Mouse (Mus musculus) thymus, adult 2 months (tissue): Measurements from ENCODE around the gene Trp53bp1. TPM values are rescaled to one million over a fixed set of nuclear protein-coding genes. Genes with fewer than 3 reads are reported as not detected.

Experiments
- DNase-seq: peaks from one replicate; pipeline ENCODE4 v3.0.0; 2021
- H3K27ac ChIP-seq: fragments of 200-500 bp; 2 replicates; pipeline ENCODE4 v1.5.1; 2012; ENCODE audit warnings: low read length, control low read depth; ENCODE audit not compliant: control insufficient read depth, insufficient read depth
- H3K27me3 ChIP-seq: fragments of 200-500 bp; 2 replicates; pipeline ENCODE4 v1.6.1; 2012; ENCODE audit warnings: mild to moderate bottlenecking, low read length, moderate library complexity, mixed read lengths; ENCODE audit not compliant: control insufficient read depth, insufficient read depth
- H3K36me3 ChIP-seq: fragments of 200-500 bp; 2 replicates; pipeline ENCODE4 v1.6.1; 2012; ENCODE audit warnings: mild to moderate bottlenecking, low read length, moderate library complexity; ENCODE audit not compliant: control insufficient read depth, insufficient read depth
- H3K4me1 ChIP-seq: fragments of 200-500 bp; replicated peaks from 2 replicates; pipeline ENCODE4 v1.6.1; 2012; ENCODE audit warnings: low read length; ENCODE audit not compliant: control insufficient read depth, insufficient read depth
- H3K4me3 ChIP-seq: fragments of 200-500 bp; 2 replicates; pipeline ENCODE4 v1.5.1; 2012; ENCODE audit warnings: mild to moderate bottlenecking, low read length, control low read depth, moderate library complexity; ENCODE audit not compliant: control insufficient read depth, insufficient read depth
- CTCF ChIP-seq: fragments of 200-500 bp; IDR thresholded peaks from 2 replicates; pipeline ENCODE4 v1.5.1; 2012; ENCODE audit warnings: mild to moderate bottlenecking, control low read depth, low read length, moderate library complexity, borderline replicate concordance; ENCODE audit not compliant: control insufficient read depth, poor library complexity, insufficient read depth; ENCODE audit errors: extremely low read depth
- POLR2A ChIP-seq: fragments of 200-500 bp; IDR thresholded peaks from 2 replicates; pipeline ENCODE4 v1.6.1; 2012; ENCODE audit warnings: mild to moderate bottlenecking, low read length, control low read depth, moderate library complexity; ENCODE audit not compliant: control insufficient read depth, poor library complexity, insufficient read depth; ENCODE audit errors: extremely low read depth
- WGBS: fragments of 180-500 bp; shearing (Covaris S2); methylation state at CpG from one replicate; pipeline ENCODE4 v1.1.7; 2018; 5-methylcytosine and 5-hydroxymethylcytosine counted together
- polyA plus RNA-seq: library from polyadenylated mRNA; depleted of rRNA; stranded (reverse); fragments of >200 nt; gene quantifications from 2 replicates; pipeline ENCODE4 v1.2.3, GENCODE M21; 2012

The Trp53bp1 gene
- polyA plus RNA-seq, 1 experiment = 39.5 TPM

DNA sequence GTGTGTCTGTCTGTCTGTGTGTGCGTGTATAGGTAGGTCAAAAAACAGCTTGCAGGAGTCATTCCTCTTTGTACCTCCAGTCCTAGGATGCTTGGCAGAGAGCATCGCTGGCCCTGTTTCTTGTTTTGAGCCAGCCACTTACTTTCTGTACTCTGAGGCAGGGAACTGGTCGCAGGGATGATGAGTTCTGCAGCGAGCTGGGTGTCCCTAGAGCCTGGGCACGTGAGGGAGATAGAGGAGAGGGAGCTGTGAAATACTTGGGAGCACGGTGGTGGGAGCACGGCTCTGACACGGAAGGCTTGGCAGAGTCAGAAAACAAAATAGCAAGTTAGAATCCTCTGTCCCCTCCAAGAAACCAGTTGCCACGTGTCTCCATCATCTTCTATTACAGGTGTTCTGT is 26.5 kb upstream of the Trp53bp1 start:
- TF ChIP-seq POLR2A (no peak), CTCF (no peak)
- DNase-seq = no peak
- no peaks in the 10 kb centered on the region for H3K36me3 ChIP-seq

DNA sequence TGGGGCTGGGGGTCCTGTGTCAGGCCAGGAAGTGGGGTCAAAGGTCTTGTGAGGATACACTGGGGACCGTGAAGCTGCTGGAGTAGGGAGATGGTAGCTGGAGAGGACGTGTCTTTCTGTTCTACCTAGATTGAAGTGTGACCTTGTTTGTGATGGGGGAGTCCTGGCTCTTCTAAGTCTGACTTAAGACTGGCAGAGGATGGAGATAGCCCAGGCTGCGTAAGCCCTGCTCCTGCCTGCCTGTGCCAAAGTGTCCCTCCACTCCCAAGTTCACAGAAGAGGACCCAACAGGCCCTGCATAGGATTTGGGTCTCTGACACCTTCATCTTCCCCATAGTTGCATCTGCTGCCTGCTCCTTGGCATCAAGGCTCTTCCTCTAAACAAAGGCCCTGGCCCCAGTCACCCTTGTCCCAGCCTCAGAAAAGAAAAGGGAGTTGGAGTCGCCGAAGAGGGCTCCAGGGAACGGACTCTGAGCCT is 25.6 kb upstream of the Trp53bp1 start:
- Histone ChIP-seq H3K36me3 (no peaks in the 10 kb centered on the region), H3K27me3 (peaks cover 22% of the 10 kb centered on the region), H3K4me3 (no peak overlapping the region), H3K27ac (no peak overlapping the region), H3K4me1 (peaks cover 27% of the 10 kb centered on the region)
- WGBS = 40% methylated on average over 6 of the region's 6 CpGs
- no peak for DNase-seq
- no peak for TF ChIP-seq CTCF
- TF ChIP-seq POLR2A = no peak

More for the DNA sequence above, 26.5 kb upstream of the Trp53bp1 start:
- Histone ChIP-seq H3K4me3 (no peak overlapping the region), H3K4me1 (peaks cover 27% of the 10 kb centered on the region), H3K27me3 (peaks cover 22% of the 10 kb centered on the region), H3K27ac (no peak overlapping the region)
- 23% methylated on average over 9 of the region's 9 CpGs for WGBS

DNA sequence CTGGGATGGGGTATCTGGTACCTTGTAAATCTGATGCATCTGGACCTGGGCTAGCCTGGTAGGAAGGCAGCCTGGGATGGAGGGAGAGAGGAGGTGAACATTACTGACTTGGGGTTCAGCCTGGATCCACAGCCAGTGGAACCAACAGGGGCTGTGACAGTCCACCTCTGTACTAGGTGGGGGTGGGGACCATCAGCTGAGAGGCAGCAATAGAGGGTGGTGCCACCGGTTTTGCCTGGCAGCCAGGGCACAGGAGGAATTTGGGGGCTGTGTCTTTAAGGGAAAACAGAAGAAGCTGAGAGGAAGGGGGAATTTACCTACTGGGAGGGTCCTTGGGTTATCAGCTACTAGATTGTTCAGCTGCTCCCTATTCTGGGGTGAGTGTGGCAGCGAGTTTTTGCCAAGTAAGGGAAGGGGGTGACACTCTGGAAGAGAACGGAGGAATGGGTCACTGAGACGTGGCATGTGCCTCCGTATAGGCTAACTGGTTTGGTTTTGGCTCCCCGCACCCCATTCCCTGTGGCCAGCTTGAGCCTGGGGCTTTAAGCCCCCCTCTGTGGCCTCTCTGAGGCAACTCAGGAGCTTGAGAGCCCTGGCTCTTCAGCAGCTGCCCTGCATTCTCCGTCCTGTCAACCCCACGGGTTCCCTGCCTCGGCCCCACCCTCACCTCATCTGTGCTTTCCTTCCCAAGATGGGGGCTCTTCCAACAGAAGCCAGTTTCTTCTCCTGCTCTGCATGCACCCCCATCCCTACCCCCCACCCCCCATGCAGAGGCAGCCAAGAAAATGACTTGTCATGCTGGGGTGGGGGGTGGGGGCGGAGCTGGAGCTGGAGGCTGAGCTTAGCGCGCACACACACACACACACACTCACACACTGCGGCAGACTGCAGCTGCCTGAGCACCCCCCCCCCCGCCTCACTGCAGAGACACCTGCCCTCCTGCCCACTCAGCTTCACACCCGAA is 24.7 kb upstream of the Trp53bp1 start:
- Histone ChIP-seq H3K36me3 (no peaks in the 10 kb centered on the region), H3K27ac (no peak overlapping the region), H3K4me1 (peaks cover 27% of the 10 kb centered on the region), H3K4me3 (peak overlapping the region; percentile 2; the same call in 1 of the 2 replicates), H3K27me3 (peaks cover 22% of the 10 kb centered on the region)
- TF ChIP-seq POLR2A (no peak), CTCF (no peak)
- 1% methylated on average over 15 of the region's 15 CpGs for whole genome bisulfite sequencing
- peak; percentile 37 for DNase-seq

DNA sequence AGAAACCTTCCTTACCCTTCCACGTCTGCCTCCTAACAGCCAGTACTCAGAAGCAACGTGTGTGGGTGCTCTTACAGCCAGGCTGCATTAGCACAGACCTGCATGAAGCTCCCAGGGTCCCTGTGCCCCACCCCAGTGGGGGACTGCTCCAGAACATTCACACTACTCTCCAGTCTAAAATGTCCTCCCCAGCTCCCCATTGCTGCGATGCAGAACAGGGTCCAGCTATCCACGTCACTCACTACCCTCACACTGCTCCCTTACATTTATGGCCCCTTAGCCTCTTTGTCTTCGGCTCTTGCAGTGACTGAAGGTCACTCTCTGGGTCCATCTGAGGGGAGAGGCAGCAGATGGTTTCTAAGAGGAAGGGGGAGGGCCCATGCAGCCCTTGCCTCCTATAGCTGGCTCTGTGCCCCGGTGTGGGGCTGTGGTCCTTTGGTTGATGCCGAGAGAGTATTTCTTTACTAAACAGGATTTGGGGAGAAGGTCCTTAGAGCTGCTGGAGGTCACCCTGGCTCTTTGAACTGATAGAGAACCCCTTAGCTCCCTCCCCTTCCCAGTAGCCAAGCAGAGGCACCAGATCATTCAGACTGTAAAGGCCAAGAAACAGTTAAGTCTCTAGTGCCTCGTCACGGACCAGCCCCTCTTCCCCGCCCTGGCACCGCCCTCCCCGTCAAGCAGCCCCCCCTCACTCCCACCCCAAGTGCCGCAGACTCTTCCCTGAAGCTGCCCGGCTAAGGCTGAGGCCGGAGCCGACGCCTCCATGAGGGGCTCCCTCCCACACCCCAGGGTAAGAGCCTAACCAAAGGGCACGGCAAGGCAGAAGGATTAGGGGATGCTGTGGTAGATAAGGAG is 23.8 kb upstream of the Trp53bp1 start:
- Histone ChIP-seq H3K27ac (no peak overlapping the region), H3K4me3 (no peak overlapping the region), H3K36me3 (no peaks in the 10 kb centered on the region), H3K4me1 (peaks cover 30% of the 10 kb centered on the region), H3K27me3 (peaks cover 22% of the 10 kb centered on the region)
- peak; percentile 5 for DNase-seq
- TF ChIP-seq CTCF = no peak
- no peak for TF ChIP-seq POLR2A
- WGBS = 7% methylated on average over 18 of the region's 18 CpGs

DNA sequence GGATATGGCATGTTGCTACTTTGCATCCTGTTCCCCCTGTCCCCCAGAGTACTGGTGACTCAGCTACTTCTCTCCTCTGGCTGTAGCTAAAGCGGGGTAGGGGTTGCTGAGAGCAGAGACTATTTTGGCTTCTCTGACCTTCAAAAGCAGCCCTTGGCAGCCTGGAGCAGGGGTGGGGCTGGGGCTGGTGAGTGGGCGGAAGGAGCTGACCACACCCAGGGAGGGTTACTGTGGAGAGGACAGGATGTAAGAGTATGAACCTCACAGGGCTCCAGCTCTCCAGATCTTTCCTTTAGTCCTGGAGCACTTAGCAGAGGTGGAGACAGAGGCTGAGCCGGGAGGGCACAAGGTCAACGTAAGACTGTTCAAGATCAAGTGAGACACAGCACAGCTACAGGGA is 23.0 kb upstream of the Trp53bp1 start:
- TF ChIP-seq POLR2A = no peak
- TF ChIP-seq CTCF = no peak
- H3K27me3 ChIP-seq = peaks cover 22% of the 10 kb centered on the region
- H3K4me1 ChIP-seq = peaks cover 35% of the 10 kb centered on the region
- no peaks in the 10 kb centered on the region for H3K36me3 ChIP-seq
- no peak overlapping the region for H3K4me3 ChIP-seq
- WGBS = 20% methylated on average over 4 of the region's 4 CpGs
- H3K27ac ChIP-seq = no peak overlapping the region
- no peak for DNase-seq

DNA sequence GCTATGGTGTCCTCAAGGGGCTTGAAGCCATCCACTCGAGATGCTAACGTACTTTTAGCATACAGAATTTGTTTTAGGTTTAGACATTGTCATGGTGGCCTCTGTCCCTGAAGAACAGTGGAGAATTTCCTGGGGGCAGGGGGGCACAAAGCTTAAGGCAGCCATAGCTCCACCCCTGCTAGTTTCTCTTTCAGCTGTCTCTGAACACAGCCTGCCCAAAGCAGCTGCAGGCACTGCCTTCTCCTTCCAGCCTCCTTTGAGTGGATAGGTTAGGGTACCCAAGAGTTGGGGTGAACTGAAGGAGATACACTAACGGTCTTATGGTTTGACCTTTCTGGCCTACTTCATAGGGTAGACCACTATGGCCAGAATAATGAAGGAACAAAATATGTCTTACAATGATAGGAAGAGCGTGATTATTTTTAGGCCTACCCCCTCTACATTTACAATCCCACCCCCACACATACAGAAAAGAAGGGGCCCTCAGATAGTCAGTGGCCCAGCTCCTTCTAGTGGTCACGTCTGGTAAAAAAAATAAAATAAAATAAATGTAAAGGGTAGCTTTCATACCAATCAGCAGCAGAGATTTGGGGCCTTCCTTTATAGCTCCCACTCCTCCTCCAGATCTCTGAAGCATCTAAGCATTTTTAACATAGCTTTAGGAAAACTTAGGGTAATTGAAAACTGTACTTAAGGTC is 21.3 kb upstream of the Trp53bp1 start:
- no peak overlapping the region for H3K27ac ChIP-seq
- H3K36me3 ChIP-seq = no peaks in the 10 kb centered on the region
- H3K4me3 ChIP-seq = no peak overlapping the region
- TF ChIP-seq POLR2A (no peak), CTCF (no peak)
- DNase-seq = no peak
- peaks cover 39% of the 10 kb centered on the region for H3K4me1 ChIP-seq
- WGBS = 86% methylated on average over 5 of the region's 5 CpGs
- peaks cover 18% of the 10 kb centered on the region for H3K27me3 ChIP-seq
